Mouse (Mus musculus) MEL (cell line): ENCODE data around the gene Wipf3. TPM values are rescaled to one million over a fixed set of nuclear protein-coding genes. Genes with fewer than 3 reads are reported as not detected.

Source experiments
- DNase-seq: peaks from one replicate; pipeline ENCODE4 v3.0.0; 2011; ENCODE audit warnings: low read depth, low spot score
- H3K27ac ChIP-seq: 2 replicates; pipeline ENCODE4 v1.5.1; 2012; ENCODE audit warnings: low read depth, mild to moderate bottlenecking, control low read depth, low read length, moderate library complexity; ENCODE audit not compliant: control insufficient read depth
- H3K27me3 ChIP-seq, 2 experiments: fragments of 150-350 bp in 1 of 2; sonication (generic) in 1 of 2; 2 replicates each; pipeline ENCODE4 v1.6.1; 2012; ENCODE audit warnings: low read length in 2 of 2, mild to moderate bottlenecking in 2 of 2, improper control_type of control experiment in 1 of 2, moderate library complexity in 1 of 2; ENCODE audit not compliant: insufficient read depth in 2 of 2, control insufficient read depth in 1 of 2
- H3K36me3 ChIP-seq, 2 experiments: 2 replicates each; pipeline ENCODE4 v1.6.1; 2012 to 2014; ENCODE audit warnings: low read length in 2 of 2, improper control_type of control experiment in 1 of 2, inconsistent platforms in 1 of 2, mild to moderate bottlenecking in 1 of 2; ENCODE audit not compliant: insufficient read depth in 2 of 2, control insufficient read depth in 1 of 2
- H3K4me1 ChIP-seq, 2 experiments: fragments of 150-350 bp in 1 of 2; sonication (generic) in 1 of 2; 2 replicates each; pipeline ENCODE4 v1.6.1; 2012; ENCODE audit warnings: low read length in 2 of 2, improper control_type of control experiment in 1 of 2, mild to moderate bottlenecking in 1 of 2; ENCODE audit not compliant: insufficient read depth in 2 of 2, control insufficient read depth in 1 of 2
- H3K4me3 ChIP-seq, 2 experiments: fragments of 150-350 bp in 1 of 2; sonication (generic) in 1 of 2; 2 replicates each; pipeline ENCODE4 v1.5.1; 2012; ENCODE audit warnings: low read depth in 2 of 2, low read length in 2 of 2, mild to moderate bottlenecking in 2 of 2, moderate library complexity in 2 of 2, control low read depth in 1 of 2, improper control_type of control experiment in 1 of 2; ENCODE audit not compliant: control insufficient read depth in 1 of 2, insufficient read depth in 1 of 2
- H3K79me2 ChIP-seq: 2 replicates; pipeline ENCODE4 v1.6.1; 2012; ENCODE audit warnings: mild to moderate bottlenecking, low read length, moderate library complexity; ENCODE audit not compliant: control insufficient read depth, poor library complexity, insufficient read depth
- H3K9ac ChIP-seq: 2 replicates; pipeline ENCODE4 v1.6.1; 2012; ENCODE audit warnings: low read depth, mild to moderate bottlenecking, control low read depth, low read length, moderate library complexity; ENCODE audit not compliant: control insufficient read depth, poor library complexity, severe bottlenecking
- H3K9me3 ChIP-seq: fragments of 150-350 bp; sonication (generic); replicated peaks from 2 replicates; pipeline ENCODE4 v1.6.1; 2012; ENCODE audit warnings: mild to moderate bottlenecking, low read length, improper control_type of control experiment, moderate library complexity; ENCODE audit not compliant: insufficient read depth
- BHLHE40 ChIP-seq: IDR thresholded peaks from 2 replicates; pipeline ENCODE4 v1.6.1; 2012; ENCODE audit warnings: low read depth, mild to moderate bottlenecking, inconsistent platforms, low read length, improper control_type of control experiment, borderline replicate concordance
- CHD2 ChIP-seq: IDR thresholded peaks from 2 replicates; pipeline ENCODE4 v1.6.1; 2011; ENCODE audit warnings: low read length, improper control_type of control experiment
- CTCF ChIP-seq, 3 experiments: IDR thresholded peaks in 2 of 3; conservative IDR thresholded peaks in 1 of 3; 2 replicates each; pipeline ENCODE4 v1.5.1; 2011 to 2012; ENCODE audit warnings: low read length in 3 of 3, low read depth in 2 of 3, mild to moderate bottlenecking in 2 of 3, improper control_type of control experiment in 1 of 3, inconsistent platforms in 1 of 3, mixed read lengths in 1 of 3, moderate library complexity in 1 of 3; ENCODE audit not compliant: control insufficient read depth in 1 of 3, insufficient read depth in 1 of 3, poor library complexity in 1 of 3, severe bottlenecking in 1 of 3
- E2F4 ChIP-seq: IDR thresholded peaks from 2 replicates; pipeline ENCODE4 v1.6.1; 2011; ENCODE audit warnings: low read depth, low read length, improper control_type of control experiment, borderline replicate concordance
- ELF1 ChIP-seq: IDR thresholded peaks from 2 replicates; pipeline ENCODE4 v1.6.1; 2014; ENCODE audit warnings: low read depth, mild to moderate bottlenecking, inconsistent platforms, low read length, improper control_type of control experiment, moderate library complexity
- EP300 ChIP-seq, 2 experiments: IDR thresholded peaks; 2 replicates each; pipeline ENCODE4 v1.6.1; 2011; ENCODE audit warnings: improper control_type of control experiment in 2 of 2, low read length in 2 of 2, low read depth in 1 of 2, mild to moderate bottlenecking in 1 of 2
- GABPA ChIP-seq: IDR thresholded peaks from 2 replicates; pipeline ENCODE4 v1.6.1; 2012; ENCODE audit warnings: low read depth, mild to moderate bottlenecking, inconsistent platforms, low read length, improper control_type of control experiment, moderate library complexity
- GATA1 ChIP-seq: IDR thresholded peaks from 2 replicates; pipeline ENCODE4 v1.6.1; 2011; ENCODE audit warnings: low read depth, low read length, improper control_type of control experiment
- HCFC1 ChIP-seq: IDR thresholded peaks from 2 replicates; pipeline ENCODE4 v1.6.1; 2012; ENCODE audit warnings: low read depth, mild to moderate bottlenecking, inconsistent platforms, low read length, improper control_type of control experiment, moderate library complexity
- JUND ChIP-seq: IDR thresholded peaks from 2 replicates; pipeline ENCODE4 v1.6.1; 2011; ENCODE audit warnings: low read depth, mild to moderate bottlenecking, improper control_type of control experiment, low read length
- KAT2A ChIP-seq: conservative IDR thresholded peaks from 2 replicates; pipeline ENCODE4 v1.6.1; 2012; ENCODE audit warnings: low read depth, low read length, improper control_type of control experiment, inconsistent platforms
- MAFK ChIP-seq: IDR thresholded peaks from 2 replicates; pipeline ENCODE4 v1.6.1; 2011; ENCODE audit warnings: low read depth, mild to moderate bottlenecking, low read length, improper control_type of control experiment, borderline replicate concordance
- MAX ChIP-seq: IDR thresholded peaks from 2 replicates; pipeline ENCODE4 v1.6.1; 2011; ENCODE audit warnings: low read length, improper control_type of control experiment
- MAZ ChIP-seq: IDR thresholded peaks from 2 replicates; pipeline ENCODE4 v1.6.1; 2012; ENCODE audit warnings: low read depth, mild to moderate bottlenecking, inconsistent platforms, low read length, improper control_type of control experiment
- MEF2A ChIP-seq: IDR thresholded peaks from 2 replicates; pipeline ENCODE4 v1.6.1; 2014; ENCODE audit warnings: low read depth, mild to moderate bottlenecking, inconsistent platforms, low read length, improper control_type of control experiment; ENCODE audit not compliant: poor library complexity, insufficient replicate concordance, severe bottlenecking; ENCODE audit errors: extremely low read depth
- MXI1 ChIP-seq: IDR thresholded peaks from 2 replicates; pipeline ENCODE4 v1.6.1; 2011; ENCODE audit warnings: mild to moderate bottlenecking, low read depth, low read length, improper control_type of control experiment
- MYC ChIP-seq: IDR thresholded peaks from 2 replicates; pipeline ENCODE4 v1.6.1; 2011; ENCODE audit warnings: low read depth, mild to moderate bottlenecking, low read length, improper control_type of control experiment, moderate library complexity
- RAD21 ChIP-seq: IDR thresholded peaks from 2 replicates; pipeline ENCODE4 v1.6.1; 2011; ENCODE audit warnings: mild to moderate bottlenecking, low read depth, low read length, improper control_type of control experiment
- RCOR1 ChIP-seq: IDR thresholded peaks from 2 replicates; pipeline ENCODE4 v1.6.1; 2012; ENCODE audit warnings: low read depth, mild to moderate bottlenecking, inconsistent platforms, low read length, improper control_type of control experiment
- SIN3A ChIP-seq: IDR thresholded peaks from 2 replicates; pipeline ENCODE4 v1.6.1; 2012; ENCODE audit warnings: low read length, improper control_type of control experiment, inconsistent platforms
- SMC3 ChIP-seq: IDR thresholded peaks from 2 replicates; pipeline ENCODE4 v1.6.1; 2011; ENCODE audit warnings: low read depth, low read length, improper control_type of control experiment
- TBP ChIP-seq: IDR thresholded peaks from 2 replicates; pipeline ENCODE4 v1.8.0; 2011; ENCODE audit warnings: low read depth, low read length, improper control_type of control experiment
- TCF12 ChIP-seq: IDR thresholded peaks from 2 replicates; pipeline ENCODE4 v1.6.1; 2014; ENCODE audit warnings: low read depth, mild to moderate bottlenecking, inconsistent platforms, low read length, improper control_type of control experiment, moderate library complexity
- UBTF ChIP-seq: IDR thresholded peaks from 2 replicates; pipeline ENCODE4 v1.6.1; 2012; ENCODE audit warnings: low read depth, mild to moderate bottlenecking, inconsistent platforms, low read length, improper control_type of control experiment, moderate library complexity, borderline replicate concordance; ENCODE audit not compliant: insufficient read depth
- ZC3H11A ChIP-seq: IDR thresholded peaks from 2 replicates; pipeline ENCODE4 v1.6.1; 2012; ENCODE audit warnings: low read depth, mild to moderate bottlenecking, inconsistent platforms, low read length, improper control_type of control experiment
- ZKSCAN1 ChIP-seq: IDR thresholded peaks from 2 replicates; pipeline ENCODE4 v1.6.1; 2012; ENCODE audit warnings: low read depth, mild to moderate bottlenecking, inconsistent platforms, low read length, improper control_type of control experiment, moderate library complexity
- ZMIZ1 ChIP-seq: IDR thresholded peaks from 2 replicates; pipeline ENCODE4 v1.6.1; 2012; ENCODE audit warnings: low read depth, mild to moderate bottlenecking, inconsistent platforms, low read length, improper control_type of control experiment, moderate library complexity
- ZNF384 ChIP-seq: IDR thresholded peaks from 2 replicates; pipeline ENCODE4 v1.6.1; 2012; ENCODE audit warnings: low read depth, mild to moderate bottlenecking, inconsistent platforms, low read length, improper control_type of control experiment
- polyA plus RNA-seq, 2 experiments: library from polyadenylated mRNA; stranded (reverse) in 1 of 2; unstranded in 1 of 2; fragments of >175 nt in 1 of 2; fragments of >200 nt in 1 of 2; gene quantifications; 2 replicates each; pipeline versions ENCODE4 v1.2.1 to v1.2.4; 2012; ENCODE audit warnings: low replicate concordance in 2 of 2, low read depth in 1 of 2; ENCODE audit not compliant: insufficient read length in 2 of 2, insufficient read depth in 1 of 2, missing spikeins in 1 of 2
- total RNA-seq: library from RNA; depleted of rRNA; stranded (reverse); fragments of 300-350 nt; gene quantifications from 2 replicates; pipeline ENCODE4 v1.2.3, GENCODE M21; 2012

The Wipf3 gene
- total and polyA plus RNA-seq, 3 experiments, result not detected

- no peaks in the 10 kb centered on the region for H3K36me3 ChIP-seq
- H3K79me2 ChIP-seq, result no peaks in the 10 kb centered on the region
- H3K27ac ChIP-seq, result no peak overlapping the region
- H3K27me3 ChIP-seq, result no peaks in the 10 kb centered on the region
- no peaks in the 10 kb centered on the region for H3K4me1 ChIP-seq
- no peak for DNase-seq
- no peaks in the 10 kb centered on the region for H3K9me3 ChIP-seq
- TF ChIP-seq TCF12 (no peak), HCFC1 (no peak), MAFK (no peak), CHD2 (no peak), SMC3 (no peak), CTCF (IDR thresholded peaks at IDR 0.05 in 2 of 3, conservative IDR thresholded peaks at IDR 0.05 in 1 of 3; ENCODE audit: control insufficient read depth in 1 of 3, insufficient read depth in 1 of 3, low read depth in 2 of 3, low read length in 3 of 3, poor library complexity in 1 of 3, severe bottlenecking in 1 of 3) (no peak), ELF1 (no peak), UBTF (no peak), MXI1 (no peak), SIN3A (no peak)
- no peak overlapping the region for H3K9ac ChIP-seq
- H3K4me3 ChIP-seq, result no peak overlapping the region
Measured at GRCm38 (mm10) chr6:54494097-54494496, 64.7 kb downstream of the Wipf3 start.

DNA sequence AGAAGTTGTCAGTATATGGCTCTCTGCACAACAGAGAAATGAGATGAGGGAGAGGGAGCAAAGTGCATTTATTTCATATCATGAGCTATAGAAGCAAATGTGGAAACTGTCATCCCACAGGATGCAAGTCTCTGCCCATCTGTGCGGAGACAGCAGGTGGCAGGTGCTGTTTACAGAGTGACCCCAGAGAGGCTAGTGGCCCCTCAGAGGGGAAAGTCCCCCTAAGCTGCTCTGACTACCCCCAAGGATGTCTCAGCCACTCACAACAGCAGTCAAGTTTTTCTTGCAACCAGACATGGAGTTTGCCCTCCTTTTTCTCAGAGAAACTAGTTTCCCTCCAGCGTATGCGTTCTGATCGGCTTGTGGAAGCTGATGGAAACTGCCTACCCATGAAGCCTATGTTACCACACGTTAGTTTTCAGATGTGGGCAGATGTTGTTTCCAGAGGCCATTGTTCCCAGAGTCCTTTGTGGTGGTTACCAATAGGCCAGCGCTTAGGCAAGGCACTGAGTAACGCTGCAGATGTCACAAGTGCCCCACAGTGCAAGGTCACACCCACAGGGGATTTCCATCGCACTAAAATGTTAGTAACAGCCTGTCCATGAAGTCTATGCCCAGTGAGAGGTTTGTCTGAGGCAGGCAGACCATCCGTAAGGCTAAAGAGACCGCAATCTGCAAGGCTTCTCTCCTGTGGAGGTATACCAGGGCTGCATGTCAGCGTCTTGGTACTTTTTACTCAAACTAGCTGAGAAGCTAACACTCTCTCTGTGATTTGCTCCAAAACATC, 65.4 kb downstream of the Wipf3 start:
- Histone ChIP-seq H3K9ac (no peak overlapping the region), H3K4me1 (no peaks in the 10 kb centered on the region), H3K27ac (no peak overlapping the region), H3K36me3 (no peaks in the 10 kb centered on the region), H3K79me2 (no peaks in the 10 kb centered on the region), H3K4me3 (no peak overlapping the region), H3K9me3 (no peaks in the 10 kb centered on the region), H3K27me3 (no peaks in the 10 kb centered on the region)
- no peak for DNase-seq
- TF ChIP-seq RCOR1 (no peak), RAD21 (no peak), E2F4 (no peak), MYC (no peak), ZMIZ1 (no peak), EP300 (IDR thresholded peaks at IDR 0.05; ENCODE audit: low read depth in 1 of 2, low read length in 2 of 2) (no peak), MAZ (no peak), JUND (no peak), BHLHE40 (no peak), GATA1 (no peak), ZC3H11A (no peak), GABPA (no peak), KAT2A (no peak), MAFK (no peak), ZKSCAN1 (no peak), TBP (no peak), ZNF384 (no peak), MEF2A (no peak), MAX (no peak)
